Mouse (Mus musculus): ENCODE measurements around the gene M1ap. TPM values are rescaled to one million over a fixed set of nuclear protein-coding genes. Genes with fewer than 3 reads are reported as not detected.

M1ap gene
- polyA plus RNA-seq, 1 experiment: 0.12 TPM

DNA sequence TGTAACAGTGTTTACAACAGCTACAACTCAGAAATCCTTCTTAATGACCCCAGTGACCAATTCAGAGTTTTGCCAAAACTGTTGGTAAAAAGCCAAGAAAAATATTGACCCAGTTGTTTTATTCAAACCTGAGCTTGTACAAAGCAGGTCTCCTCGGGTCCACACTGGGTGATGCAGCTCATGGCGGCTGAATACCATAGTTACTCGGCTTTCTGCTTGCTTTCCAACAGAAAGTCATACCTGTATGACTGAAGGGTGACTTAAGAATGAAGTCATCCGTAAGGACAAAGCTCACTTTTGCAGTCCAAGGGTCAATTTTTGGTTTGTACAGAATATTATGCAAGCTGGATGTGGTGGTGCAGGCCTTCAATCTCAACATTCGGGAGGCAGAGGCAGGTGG is 19.1 kb upstream of the M1ap start:
- DNase-seq (ENCODE audit: extremely low spot score in 1 of 2, low spot score in 1 of 2): no peak

DNA sequence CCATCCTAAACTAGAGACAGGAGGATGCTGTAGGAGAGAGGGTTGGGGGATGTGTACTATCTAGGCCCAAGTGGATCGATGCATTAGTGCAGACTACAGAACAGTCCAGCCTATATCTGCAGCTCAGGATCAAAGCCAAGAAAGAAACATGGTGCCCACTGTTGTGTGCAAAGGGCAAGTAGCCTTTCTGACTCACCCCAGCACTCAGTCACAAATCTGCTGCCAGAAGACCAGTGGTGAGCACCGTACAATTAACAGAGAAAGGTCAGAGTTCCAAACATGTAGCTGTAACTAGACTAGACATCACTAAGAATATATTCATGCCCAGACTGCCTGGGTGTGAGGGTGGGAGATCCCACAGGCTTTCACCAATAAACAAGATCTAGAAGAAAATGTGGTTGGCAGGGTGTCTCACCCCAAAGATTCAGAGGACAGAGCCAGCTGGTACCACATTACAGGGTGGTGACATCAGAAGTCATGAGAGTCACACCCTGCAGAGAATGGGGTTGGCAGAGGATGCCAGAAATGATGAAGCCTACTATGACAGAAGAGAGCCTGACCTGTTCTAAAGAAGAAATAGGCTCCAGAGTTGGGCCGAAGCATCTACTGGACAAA is 12.0 kb upstream of the M1ap start:
- no peak for DNase-seq (ENCODE audit: extremely low spot score in 1 of 2, low spot score in 1 of 2)

DNA sequence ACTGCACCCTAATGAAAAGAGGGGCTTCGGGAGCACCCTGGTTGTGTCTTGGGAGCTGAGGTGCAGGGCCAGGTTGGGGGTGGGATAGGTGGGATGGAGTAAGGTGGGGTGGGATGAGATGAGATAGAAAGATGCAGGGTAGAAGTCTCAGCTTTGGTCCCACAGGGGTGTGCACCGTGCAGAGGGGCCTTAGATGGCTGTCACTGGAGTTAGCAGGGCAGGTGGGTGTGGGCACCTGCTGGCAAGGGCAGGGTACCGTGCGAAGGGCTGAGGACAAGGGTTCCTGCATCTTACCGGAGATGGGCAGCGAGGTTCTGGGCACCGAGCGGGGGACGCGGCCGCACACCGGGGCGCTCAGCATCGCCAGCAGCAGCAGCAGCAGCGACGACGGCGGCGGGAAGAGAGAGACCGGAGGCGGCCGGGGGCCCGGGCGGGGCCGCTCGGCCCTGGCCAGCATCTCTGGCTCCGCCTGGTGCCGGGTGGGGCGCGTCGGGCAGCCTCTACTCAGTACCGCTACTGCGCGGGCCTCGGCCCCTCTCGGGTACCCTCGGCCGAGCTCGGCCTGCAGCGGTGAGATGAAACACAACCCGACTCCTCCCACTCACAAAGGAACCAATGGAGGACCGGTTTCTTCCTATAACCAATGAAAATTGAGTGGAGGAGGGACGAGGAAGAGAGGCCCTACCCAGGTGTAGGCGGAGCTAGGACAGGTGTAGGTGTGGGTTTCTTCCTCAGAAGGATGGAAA is 7.4 kb upstream of the M1ap start, which contains the start of gene Sema4f:
Gene Sema4f, minus strand, starts transcription at position 603 of the 746 bp plus-strand sequence.
- DNase-seq (ENCODE audit: extremely low spot score in 1 of 2, low spot score in 1 of 2): peak; percentile 77 to 87

DNA sequence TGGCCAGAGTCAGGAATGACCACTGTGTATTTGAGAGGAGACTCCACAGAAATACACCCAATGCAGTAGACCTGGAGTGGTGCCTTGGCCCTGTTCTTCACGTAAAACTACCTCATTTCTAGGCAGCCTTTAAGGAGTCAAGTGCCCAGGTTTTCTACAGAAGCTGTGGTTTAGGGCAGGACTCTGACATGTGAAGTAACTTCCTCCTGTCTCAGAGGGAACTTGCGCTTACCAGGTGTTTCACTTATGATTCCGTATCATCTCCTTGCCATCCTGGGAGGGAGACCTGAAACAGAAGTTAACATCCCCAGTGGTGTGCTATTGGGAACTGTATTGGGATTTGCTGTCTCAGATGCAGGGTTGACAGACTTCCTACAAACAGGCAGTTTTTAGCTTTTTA is 5.9 kb upstream of the M1ap start:
- DNase-seq (ENCODE audit: extremely low spot score in 1 of 2, low spot score in 1 of 2): no peak

DNA sequence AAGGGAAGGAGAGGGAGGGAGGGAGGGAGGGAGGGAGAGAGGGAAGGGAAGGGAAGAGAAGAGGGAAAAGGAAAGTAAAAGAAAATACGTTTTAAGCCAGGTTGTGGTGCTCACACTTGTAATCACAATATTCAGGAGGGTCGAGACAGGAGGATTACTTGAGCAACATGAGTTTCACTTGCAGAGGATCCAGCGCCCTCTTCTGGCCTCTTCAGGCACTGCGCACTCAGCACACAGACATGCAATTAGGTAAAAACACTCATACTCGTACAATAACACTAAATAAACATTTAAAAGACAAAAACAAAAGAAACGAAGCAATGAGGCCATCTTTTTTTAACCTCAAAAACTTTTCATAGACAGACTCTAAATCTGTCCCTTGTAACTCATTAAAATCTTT is 952 bp upstream of the M1ap start:
- DNase-seq (ENCODE audit: extremely low spot score in 1 of 2, low spot score in 1 of 2): no peak

DNA sequence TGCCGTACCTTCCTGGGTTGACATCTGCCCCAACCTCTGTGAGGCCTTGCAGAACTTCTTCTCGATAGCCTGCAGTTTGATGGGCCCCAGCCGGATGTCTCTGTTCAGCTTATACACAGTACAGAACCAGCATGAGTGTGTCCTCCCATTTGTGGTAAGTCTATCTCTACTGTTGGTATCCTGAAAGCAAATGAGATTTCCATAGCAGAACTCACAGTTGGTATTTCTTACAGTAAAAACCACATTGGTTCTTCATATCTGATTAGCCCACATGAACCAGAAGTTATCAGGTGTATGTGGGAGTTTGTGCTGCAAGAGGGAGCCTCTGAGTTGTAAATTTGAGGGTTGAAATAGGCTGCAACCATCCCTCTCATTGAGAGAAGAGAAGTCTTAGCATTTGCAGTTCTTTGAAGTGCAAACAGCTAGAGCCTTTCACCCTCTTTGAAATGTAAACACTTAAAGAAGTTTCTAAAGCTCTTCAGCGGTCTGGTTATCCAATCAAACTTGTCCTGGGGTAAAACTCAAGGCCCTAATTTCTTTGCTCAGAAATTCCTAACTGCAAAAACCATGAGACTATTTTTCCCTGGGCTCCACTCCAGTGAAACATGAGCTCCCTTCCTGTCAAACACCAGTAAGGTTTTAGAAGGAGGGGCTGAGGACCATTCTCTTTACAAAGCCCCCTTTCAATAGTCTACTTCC is 10.0 kb downstream of the M1ap start:
- DNase-seq (ENCODE audit: extremely low spot score in 1 of 2, low spot score in 1 of 2): no peak

DNA sequence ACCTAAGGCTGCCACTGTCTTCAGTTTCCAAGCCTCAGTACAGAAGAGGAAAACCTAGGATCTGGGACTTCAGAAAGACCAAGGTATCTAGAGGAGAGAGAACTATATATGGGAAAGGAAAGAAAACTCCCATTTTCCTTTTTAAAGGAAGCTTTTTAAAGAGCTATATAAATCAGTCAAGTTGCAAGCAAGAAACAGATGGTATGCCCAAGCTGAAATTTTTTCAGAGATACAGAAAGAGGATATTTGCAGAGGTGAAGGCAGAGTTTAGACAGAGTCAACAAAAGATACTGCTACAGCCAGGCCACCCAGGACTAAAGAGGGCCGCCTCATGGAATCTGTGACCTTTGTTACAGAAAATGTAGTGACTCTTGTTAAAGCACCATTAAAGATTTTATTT is 15.0 kb downstream of the M1ap start:
- peak in 1 of 2 experiments; percentile 17 for DNase-seq (ENCODE audit: extremely low spot score in 1 of 2, low spot score in 1 of 2)

DNA sequence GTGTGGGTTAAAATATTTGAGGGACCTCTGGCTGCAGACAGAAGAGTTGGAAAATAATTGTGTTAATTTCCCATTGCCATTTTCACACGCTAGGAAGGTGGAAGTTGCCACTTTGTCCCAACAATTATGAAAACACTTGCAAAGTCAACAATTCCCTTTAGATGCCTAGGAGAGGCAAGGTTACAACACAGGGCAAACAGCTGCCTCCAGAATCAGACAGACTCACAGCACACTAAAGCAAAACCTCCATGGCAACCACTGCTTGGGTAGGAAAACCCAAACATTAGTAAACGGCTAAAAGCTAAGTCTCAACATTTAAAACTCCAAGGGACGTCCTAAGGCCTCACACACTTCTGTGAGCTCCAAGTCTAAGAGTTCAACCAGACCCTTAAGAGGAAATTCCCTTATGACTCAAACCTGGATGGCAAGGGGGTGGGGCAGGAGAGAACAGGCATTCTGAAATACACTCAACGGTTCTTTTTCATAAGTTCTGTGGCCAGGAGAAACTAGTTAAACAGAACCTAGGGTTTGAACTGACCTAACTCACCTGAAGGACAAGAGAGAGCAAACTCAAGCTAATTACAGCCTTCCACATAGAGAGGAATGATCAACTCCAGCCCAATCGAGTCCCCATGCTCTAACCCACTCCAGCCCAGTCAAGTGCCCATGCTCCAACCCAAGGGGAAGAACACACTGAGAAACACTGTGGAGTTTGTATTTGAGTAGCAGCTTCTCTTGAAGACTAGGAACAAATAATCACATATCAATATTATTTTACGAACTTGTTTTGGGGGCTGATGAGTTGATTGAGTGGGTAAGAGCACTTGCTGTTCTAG is 22.8 kb downstream of the M1ap start:
- DNase-seq (ENCODE audit: extremely low spot score in 1 of 2, low spot score in 1 of 2): no peak

DNA sequence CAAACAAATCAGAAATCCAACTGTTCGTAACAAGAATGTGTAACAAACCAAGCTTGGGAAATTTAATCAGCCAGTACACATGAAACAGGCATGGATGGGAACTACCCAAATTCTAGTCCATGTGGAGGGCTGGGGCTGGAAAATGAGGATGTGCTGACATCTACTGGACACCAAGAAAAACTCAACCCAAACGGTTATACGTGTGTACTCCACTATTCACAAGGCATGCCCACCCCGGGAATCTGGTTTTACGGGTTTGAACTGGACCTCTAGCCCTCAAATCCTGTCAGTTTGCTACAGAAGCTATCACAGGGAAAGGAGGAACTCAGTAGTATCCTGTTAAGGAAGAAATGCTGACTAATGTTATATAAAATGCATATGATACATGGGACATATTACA is 24.3 kb downstream of the M1ap start:
- peak; percentile 10 to 83 for DNase-seq (ENCODE audit: extremely low spot score in 1 of 2, low spot score in 1 of 2)

DNA sequence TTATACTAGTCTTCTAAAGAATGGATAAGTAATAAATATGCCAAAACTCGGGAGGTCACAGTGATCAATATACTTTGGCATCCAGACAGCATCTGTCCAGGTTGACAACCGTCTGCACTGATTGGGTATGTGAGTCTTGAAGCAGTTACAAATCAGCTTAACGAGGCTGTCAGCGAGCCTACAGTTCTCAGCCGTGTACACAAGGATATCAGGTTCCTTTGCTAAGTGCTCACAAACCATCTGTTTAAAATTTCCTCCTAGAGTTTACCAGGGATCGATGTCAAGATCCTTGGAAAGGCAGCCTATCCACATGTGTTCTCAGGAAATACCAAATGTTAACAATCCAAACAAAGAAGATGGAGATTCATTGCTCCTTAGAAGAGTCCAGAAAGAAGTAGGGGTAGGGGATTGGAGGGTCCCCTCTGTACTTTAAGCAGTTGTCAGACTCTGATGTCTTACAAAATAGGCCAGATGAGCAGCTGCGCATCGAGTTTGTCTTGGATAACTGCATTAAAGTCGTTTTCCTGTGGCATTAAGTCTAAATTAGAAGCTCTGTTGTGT is 40.8 kb downstream of the M1ap start:
- no peak for DNase-seq (ENCODE audit: extremely low spot score in 1 of 2, low spot score in 1 of 2)

DNA sequence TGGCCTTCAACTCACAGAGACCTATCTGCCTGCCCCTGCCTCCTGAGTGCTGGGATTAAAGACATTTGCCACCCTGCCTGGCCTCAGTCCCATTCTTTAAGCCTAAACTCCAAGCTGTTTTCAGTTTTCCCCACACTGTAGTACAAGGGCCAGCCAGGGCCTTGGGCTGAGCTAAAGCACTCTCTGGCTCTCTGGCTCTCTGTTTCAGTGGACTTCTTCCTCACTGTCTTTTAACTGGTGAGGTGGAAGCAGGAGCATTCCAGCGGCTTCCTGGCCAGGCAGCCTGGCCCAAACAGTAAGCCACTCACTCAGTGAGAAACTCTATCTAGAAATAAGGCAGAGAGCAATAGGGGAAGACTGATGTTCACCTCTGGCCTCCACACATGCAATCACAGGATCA is 47.0 kb downstream of the M1ap start:
- DNase-seq (ENCODE audit: extremely low spot score in 1 of 2, low spot score in 1 of 2): no peak

DNA sequence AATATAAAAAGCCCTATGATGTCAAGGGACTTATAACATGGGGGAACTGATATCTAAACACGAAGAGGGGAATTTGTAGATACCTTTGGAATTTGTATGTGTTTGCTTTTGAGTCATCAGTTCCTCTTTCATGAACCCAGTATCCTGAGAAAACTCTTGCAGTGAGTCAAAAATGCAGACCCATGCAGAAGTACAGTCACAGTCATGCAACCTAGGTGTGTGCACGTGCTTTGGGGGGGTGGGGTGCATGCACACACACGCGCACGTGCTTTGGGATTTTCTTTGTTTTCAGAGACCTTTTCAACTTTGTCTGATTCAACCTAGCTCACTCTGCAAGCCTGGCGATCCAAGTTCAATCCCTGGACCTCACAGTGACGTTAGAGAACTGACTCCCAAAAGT is 47.7 kb downstream of the M1ap start:
- DNase-seq (ENCODE audit: extremely low spot score in 1 of 2, low spot score in 1 of 2): no peak

DNA sequence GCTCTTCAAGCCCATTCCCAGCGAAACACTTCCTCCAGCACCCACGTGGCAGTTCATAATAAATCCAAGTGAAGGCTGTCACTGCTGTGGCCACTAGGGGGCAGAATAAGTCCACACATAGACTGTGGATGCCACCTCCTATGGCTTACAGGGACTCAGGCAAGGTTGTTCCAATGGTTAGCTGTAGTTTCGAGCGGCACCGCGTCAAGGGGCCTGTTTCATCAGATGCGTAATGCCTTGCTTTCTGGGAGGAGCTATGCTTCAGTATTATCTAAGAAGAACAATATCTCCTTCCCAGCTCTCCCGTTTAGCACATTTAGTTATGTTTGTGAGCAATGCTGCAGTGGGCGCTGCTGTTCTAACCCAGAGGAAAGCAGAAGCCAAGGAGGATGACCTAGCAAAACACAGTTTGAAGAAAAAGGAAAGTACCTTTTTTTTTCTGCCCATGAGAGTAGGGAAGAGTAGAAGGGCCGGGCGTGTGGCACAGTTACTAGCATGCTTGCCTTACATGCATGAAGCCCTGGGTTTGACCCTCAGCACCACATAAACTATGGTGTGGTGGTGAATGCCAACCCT is 50.1 kb downstream of the M1ap start:
- DNase-seq (ENCODE audit: extremely low spot score in 1 of 2, low spot score in 1 of 2): peak; percentile 95 to 98

DNA sequence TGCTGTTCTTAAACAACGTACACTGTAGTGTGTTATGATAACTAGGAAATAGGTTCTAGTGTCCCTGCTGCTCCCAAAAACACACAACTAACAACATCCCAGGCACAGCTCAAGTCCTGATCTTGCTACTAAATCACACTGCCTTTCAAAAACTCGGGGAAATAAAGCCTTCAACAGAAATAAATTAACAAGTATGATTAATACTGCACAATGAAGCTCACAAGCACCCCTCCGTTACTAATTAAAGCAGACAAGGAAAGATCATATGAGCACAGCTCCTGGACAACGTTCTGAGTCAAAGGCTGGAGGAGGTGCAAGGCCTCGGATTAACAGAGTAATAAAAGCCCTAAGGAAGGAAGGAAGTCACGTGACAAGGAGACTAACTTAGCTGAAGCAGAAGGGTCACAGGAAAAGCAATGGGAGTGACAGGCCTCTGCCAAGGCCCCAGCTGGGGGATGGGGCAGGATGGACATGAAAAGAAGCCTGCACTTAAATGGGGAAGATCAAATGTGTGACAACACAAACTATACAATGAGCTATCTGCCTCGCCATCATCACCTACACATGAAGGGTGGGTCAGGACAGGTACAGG is 50.9 kb downstream of the M1ap start:
- peak; percentile 9 to 16 for DNase-seq (ENCODE audit: extremely low spot score in 1 of 2, low spot score in 1 of 2)

DNA sequence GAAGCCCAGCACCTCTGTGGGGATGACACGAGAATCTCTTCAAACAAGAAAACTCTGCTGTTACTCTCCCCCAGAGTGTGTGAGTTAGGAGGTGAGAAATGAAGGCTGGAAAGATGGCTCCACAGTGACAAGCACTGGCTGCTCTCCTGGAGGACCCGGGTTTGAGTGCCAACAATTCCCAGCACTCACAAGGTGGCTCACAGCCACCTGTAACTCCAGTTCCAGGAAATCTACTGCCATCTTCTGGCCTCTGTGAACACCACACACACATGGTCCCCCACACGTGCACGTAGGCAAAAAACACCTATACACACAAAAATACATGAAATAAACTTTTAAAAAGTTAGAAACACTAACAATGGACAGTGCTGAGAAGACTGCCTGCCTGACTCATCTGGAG is 51.6 kb downstream of the M1ap start:
- DNase-seq (ENCODE audit: extremely low spot score in 1 of 2, low spot score in 1 of 2): no peak

DNA sequence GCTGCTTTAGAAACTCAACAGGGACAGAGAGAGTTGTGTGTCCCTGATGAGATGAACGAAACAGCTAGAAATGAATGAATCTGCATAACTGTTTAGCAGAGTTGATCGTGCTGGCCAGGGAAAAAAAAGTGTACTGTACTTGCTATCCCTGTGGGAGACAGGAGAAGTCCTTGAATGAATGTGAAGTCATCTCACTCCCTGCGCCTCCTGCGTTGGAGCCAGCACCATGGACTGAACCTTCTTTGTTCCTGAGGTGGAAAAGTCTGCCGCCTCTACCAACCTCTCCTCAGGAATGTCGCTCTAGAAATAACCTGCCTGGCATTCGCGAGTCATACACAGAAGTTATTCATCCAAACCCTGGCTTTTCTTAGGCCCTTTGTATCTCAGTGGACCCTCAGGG is 53.3 kb downstream of the M1ap start:
- no peak for DNase-seq (ENCODE audit: extremely low spot score in 1 of 2, low spot score in 1 of 2)

DNA sequence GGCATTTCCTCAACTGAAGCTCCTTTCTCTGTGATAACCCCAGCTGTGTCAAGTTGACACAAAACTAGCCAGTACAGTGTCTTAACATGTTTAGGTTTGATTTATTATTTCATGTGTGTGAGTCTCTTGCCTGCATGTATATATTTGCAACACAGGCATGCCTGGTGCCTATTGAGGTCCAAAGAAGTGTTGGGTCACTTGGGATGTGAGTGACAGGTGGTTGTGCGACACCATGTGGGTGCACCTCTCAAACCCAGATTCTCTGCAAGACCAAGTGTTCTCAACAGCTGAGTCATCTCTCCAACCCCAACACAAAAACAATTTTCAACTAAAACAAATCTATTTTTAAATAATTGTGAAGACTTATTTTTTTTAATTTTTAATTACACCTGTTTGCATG is 56.4 kb downstream of the M1ap start:
- no peak for DNase-seq (ENCODE audit: extremely low spot score in 1 of 2, low spot score in 1 of 2)

DNA sequence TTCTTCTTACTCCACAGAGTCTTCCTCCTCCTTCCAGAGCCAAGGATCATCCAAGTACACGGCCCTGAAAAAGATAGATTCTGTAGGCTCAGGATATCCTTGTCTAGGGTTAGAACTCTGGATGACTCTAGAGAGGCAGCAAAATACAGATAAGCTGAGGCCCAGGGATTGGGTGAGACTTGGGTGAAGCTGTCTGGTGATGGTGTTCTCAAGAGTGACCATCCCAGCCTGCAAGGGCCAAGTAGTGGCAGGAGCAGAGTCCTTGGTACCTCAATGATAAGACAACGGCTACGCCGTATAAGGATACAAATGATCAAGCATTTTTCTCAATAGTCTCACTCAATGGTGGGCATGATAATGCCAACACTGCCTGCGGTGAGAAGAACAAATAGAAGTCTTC is 57.1 kb downstream of the M1ap start:
- no peak for DNase-seq (ENCODE audit: extremely low spot score in 1 of 2, low spot score in 1 of 2)

DNA sequence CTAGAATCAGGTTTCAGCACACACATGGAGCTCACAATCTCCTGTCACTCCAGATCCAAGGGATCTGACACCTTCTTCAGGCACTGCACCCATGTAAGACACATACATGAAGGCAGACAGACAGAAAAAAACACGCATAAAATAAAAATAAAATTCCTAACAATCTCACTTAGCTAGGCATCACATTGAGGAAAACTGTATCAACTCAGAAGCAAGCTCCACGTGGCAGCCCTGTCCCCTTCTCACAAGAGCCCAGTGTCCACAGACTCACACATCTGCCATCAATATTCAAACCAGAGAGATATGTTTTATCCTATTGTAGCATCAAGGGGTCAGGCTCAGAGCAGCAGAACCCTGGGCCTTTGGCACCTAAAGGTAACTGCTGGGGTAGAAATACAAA is 57.6 kb downstream of the M1ap start:
- DNase-seq (ENCODE audit: extremely low spot score in 1 of 2, low spot score in 1 of 2): no peak

DNA sequence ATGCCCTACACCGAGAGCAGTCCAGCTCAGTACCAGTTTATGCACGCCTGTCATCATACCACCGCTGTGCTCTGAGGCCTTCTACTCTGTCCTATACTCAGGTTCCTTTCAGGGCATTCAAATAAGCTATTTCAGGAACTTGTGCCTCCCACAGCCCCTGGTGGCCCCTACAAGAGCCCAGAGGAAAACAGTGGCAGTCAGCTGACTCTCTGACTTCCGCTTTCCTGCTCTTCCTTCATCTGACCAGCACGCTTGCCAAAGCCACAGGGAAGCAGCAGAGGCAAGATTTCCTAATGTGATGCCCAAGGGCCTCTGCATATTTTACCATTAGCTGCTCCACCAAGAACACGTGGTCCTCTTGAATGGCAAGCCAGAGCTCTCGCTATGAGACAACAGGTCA is 58.2 kb downstream of the M1ap start:
- no peak for DNase-seq (ENCODE audit: extremely low spot score in 1 of 2, low spot score in 1 of 2)

Data from frontal cortex, adult 2 months (tissue).